Mouse (Mus musculus) lung, postnatal 0 days (tissue): ENCODE measurements around the gene Dpm3. TPM values are rescaled to one million over a fixed set of nuclear protein-coding genes. Genes with fewer than 3 reads are reported as not detected.

Experiments
- ATAC-seq: fragments of 200-750 bp; cut with Nextera tagmentation; 2 replicates; pipeline ENCODE4 v1.8.0; 2017; ENCODE audit warnings: moderate library complexity
- DNase-seq: peaks from one replicate; pipeline ENCODE4 v3.0.0-alpha.2; 2016; ENCODE audit warnings: low spot score
- H3K27ac ChIP-seq: fragments of 300-500 bp; sonication (generic); 2 replicates; pipeline ENCODE4 v1.5.1; 2014; ENCODE audit warnings: antibody characterized with exemption, mild to moderate bottlenecking, low read length, mixed read lengths
- H3K27me3 ChIP-seq: fragments of 300-500 bp; sonication (generic); replicated peaks from 2 replicates; pipeline ENCODE4 v1.6.1; 2014; ENCODE audit warnings: low read length, mixed read lengths; ENCODE audit not compliant: insufficient read depth
- H3K36me3 ChIP-seq: fragments of 300-500 bp; sonication (generic); 2 replicates; pipeline ENCODE4 v1.6.1; 2014; ENCODE audit warnings: low read length, mixed read lengths; ENCODE audit not compliant: insufficient read depth
- H3K4me1 ChIP-seq: fragments of 300-500 bp; sonication (generic); 2 replicates; pipeline ENCODE4 v1.6.1; 2014; ENCODE audit warnings: antibody characterized with exemption, low read depth, low read length, mixed read lengths; ENCODE audit not compliant: insufficient read depth
- H3K4me2 ChIP-seq: fragments of 300-500 bp; sonication (generic); replicated peaks from 2 replicates; pipeline ENCODE4 v1.6.1; 2014; ENCODE audit warnings: low read depth, mild to moderate bottlenecking, low read length, moderate library complexity, mixed read lengths
- H3K4me3 ChIP-seq: fragments of 300-500 bp; sonication (generic); 2 replicates; pipeline ENCODE4 v1.5.1; 2014; ENCODE audit warnings: low read depth, low read length
- H3K9ac ChIP-seq: fragments of 300-500 bp; sonication (generic); replicated peaks from 2 replicates; pipeline ENCODE4 v1.6.1; 2014; ENCODE audit warnings: low read depth, mild to moderate bottlenecking
- H3K9me3 ChIP-seq: fragments of 300-500 bp; sonication (generic); 2 replicates; pipeline ENCODE4 v1.6.1; 2016; ENCODE audit warnings: low read length, mixed read lengths
- CTCF ChIP-seq: IDR thresholded peaks from 2 replicates; pipeline ENCODE4 v1.5.1; 2016; ENCODE audit warnings: antibody characterized with exemption, mild to moderate bottlenecking
- EP300 ChIP-seq: IDR thresholded peaks from 2 replicates; pipeline ENCODE4 v1.6.1; 2016; ENCODE audit warnings: antibody characterized with exemption, mild to moderate bottlenecking, control low read depth
- WGBS: fragments of 180-500 bp; shearing (Covaris S2); extraction: QIAGEN DNeasy Blood & Tissue Kit; methylation state at CpG from one replicate; pipeline ENCODE4 v1.1.7; 2014; 5-methylcytosine and 5-hydroxymethylcytosine counted together
- polyA plus RNA-seq: library from polyadenylated mRNA; unstranded; fragments of >200 nt; fragmentation: Nextera tagmentation; extraction: Ambion mirVana; gene quantifications from 2 replicates; pipeline ENCODE4 v1.2.1, GENCODE M21; 2015

Dpm3 gene
- polyA plus RNA-seq, 1 experiment from 2014 or later: 136 TPM

GRCm38 (mm10) chr3:89225321-89225815 lies 33.8 kb upstream of the Dpm3 start:
- no peak for ATAC-seq
- H3K27me3 ChIP-seq: no peaks in the 10 kb centered on the region
- WGBS: 53% methylated on average over 12 of the region's 12 CpGs
- no peak for DNase-seq
- no peaks in the 10 kb centered on the region for H3K9me3 ChIP-seq
- TF ChIP-seq EP300 (no peak), CTCF (no peak)
- peak overlapping the region; percentile 27 for H3K4me2 ChIP-seq
- H3K4me1 ChIP-seq: peaks cover 11% of the 10 kb centered on the region
- no peak overlapping the region for H3K9ac ChIP-seq
- H3K4me3 ChIP-seq: no peak overlapping the region
- H3K27ac ChIP-seq: no peak overlapping the region
- no peaks in the 10 kb centered on the region for H3K36me3 ChIP-seq

GRCm38 (mm10) chr3:89225918-89226317 lies 33.2 kb upstream of the Dpm3 start:
- Histone ChIP-seq H3K4me3 (no peak overlapping the region), H3K27ac (no peak overlapping the region), H3K9ac (no peak overlapping the region)

GRCm38 (mm10) chr3:89226361-89226760 lies 32.8 kb upstream of the Dpm3 start:
- Histone ChIP-seq H3K27ac (no peak overlapping the region), H3K36me3 (no peaks in the 10 kb centered on the region), H3K4me2 (peak overlapping the region; percentile 69), H3K4me3 (0 out of 2 replicates have a peak overlapping the region, but pooled peaks have one; percentile 36), H3K9me3 (no peaks in the 10 kb centered on the region), H3K9ac (no peak overlapping the region), H3K27me3 (no peaks in the 10 kb centered on the region), H3K4me1 (peaks cover 11% of the 10 kb centered on the region)
- ATAC-seq (no peak), DNase-seq (no peak)
- WGBS: 28% methylated on average over 11 of the region's 11 CpGs
- TF ChIP-seq CTCF: no peak
- TF ChIP-seq EP300: no peak

More at GRCm38 (mm10) chr3:89225918-89226317, 33.2 kb upstream of the Dpm3 start:
- DNase-seq (peak; percentile 56), ATAC-seq (no peak)
- H3K27me3 ChIP-seq: no peaks in the 10 kb centered on the region
- H3K36me3 ChIP-seq: no peaks in the 10 kb centered on the region
- peak overlapping the region; percentile 69 for H3K4me2 ChIP-seq
- peaks cover 11% of the 10 kb centered on the region for H3K4me1 ChIP-seq
- WGBS: 50% methylated on average over 4 of the region's 4 CpGs
- TF ChIP-seq EP300 (no peak), CTCF (no peak)
- H3K9me3 ChIP-seq: no peaks in the 10 kb centered on the region

- Histone ChIP-seq H3K4me2 (peak within 1 kb of the TSS; percentile 69), H3K4me3 (peak within 1 kb of the TSS; percentile 36), H3K27ac (peak within 1 kb of the TSS; percentile 85), H3K36me3 (no peaks in the 10 kb centered on the region), H3K9ac (no peak within 1 kb of the TSS; the same call in 1 of the 2 replicates), H3K9me3 (no peaks in the 10 kb centered on the region), H3K27me3 (no peaks in the 10 kb centered on the region), H3K4me1 (peaks cover 11% of the 10 kb centered on the region)
- TF ChIP-seq CTCF: no peak
- TF ChIP-seq EP300: no peak
- no peak for DNase-seq
- ATAC-seq: no peak
- 6% methylated on average over 13 of the region's 21 CpGs for WGBS
These were observed 32.3 kb upstream of the Dpm3 start, which contains the start of gene Mtx1 for GRCm38 (mm10) chr3:89226900-89227299. Gene Mtx1 (minus strand): TSS chr3:89227088.

GRCm38 (mm10) chr3:89227307-89228179 lies 31.6 kb upstream of the Dpm3 start:
- peak; percentile 78 for ATAC-seq
- peak overlapping the region; percentile 85 for H3K27ac ChIP-seq
- H3K4me3 ChIP-seq: peak overlapping the region; percentile 36
- no peaks in the 10 kb centered on the region for H3K36me3 ChIP-seq
- 5% methylated on average over 41 of the region's 41 CpGs for WGBS
- peak; percentile 96 for DNase-seq
- no peaks in the 10 kb centered on the region for H3K27me3 ChIP-seq
- H3K9me3 ChIP-seq: no peaks in the 10 kb centered on the region
- H3K9ac ChIP-seq: no peak overlapping the region; the same call in 1 of the 2 replicates
- TF ChIP-seq CTCF (no peak), EP300 (no peak)
- peaks cover 11% of the 10 kb centered on the region for H3K4me1 ChIP-seq
- peak overlapping the region; percentile 69 for H3K4me2 ChIP-seq

- 0% methylated on average over 20 of the region's 20 CpGs for WGBS
- peak overlapping the region; percentile 36 for H3K4me3 ChIP-seq
- no peaks in the 10 kb centered on the region for H3K9me3 ChIP-seq
- H3K36me3 ChIP-seq: no peaks in the 10 kb centered on the region
- H3K4me1 ChIP-seq: peaks cover 15% of the 10 kb centered on the region
- TF ChIP-seq CTCF (peak; percentile 96), EP300 (no peak; the same call in none of the 2 replicates)
- peak; percentile 96 for DNase-seq
- peak; percentile 62 for ATAC-seq
- H3K27me3 ChIP-seq: no peaks in the 10 kb centered on the region
- peak overlapping the region; percentile 85 for H3K27ac ChIP-seq
- H3K9ac ChIP-seq: 0 out of 2 replicates have a peak overlapping the region, but pooled peaks have one; percentile 19
- peak overlapping the region; percentile 69 for H3K4me2 ChIP-seq
These were observed 31.0 kb upstream of the Dpm3 start for GRCm38 (mm10) chr3:89228180-89228549.
